ENCODE assay signal across 20 mouse cellular contexts in the genomic region with DNA sequence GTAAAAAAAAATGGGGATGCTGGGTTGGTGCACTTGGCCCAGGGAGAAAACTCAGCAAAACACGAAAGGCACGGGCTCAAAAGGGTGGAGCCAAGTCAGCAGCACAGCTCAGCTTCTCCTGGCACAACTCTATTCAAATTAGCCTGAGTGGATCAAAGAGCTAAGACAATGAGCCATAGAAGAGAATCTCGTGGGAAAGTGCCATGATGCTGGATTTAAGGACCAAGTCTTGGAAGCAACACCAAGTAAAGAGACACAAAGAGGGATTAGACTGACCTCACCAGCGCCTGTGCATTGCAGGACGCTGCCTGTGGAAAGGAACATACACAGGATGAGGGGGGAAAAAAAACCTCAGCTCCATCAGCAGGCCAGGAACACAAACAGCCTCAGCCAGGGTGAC.
DNase-seq lines count a peak whose midpoint lies in the region; ATAC-seq lines count a peak whose summit lies in the region.
"Had no signal": no experiment of that assay in that cellular context is flagged by ENCODE, and none has a peak within 500 bp of the region (broad histone marks: within the 10 kb centered on the region; RNA-seq: fewer than 3 reads in every experiment).

No protein-coding gene starts in this region.

- no peaks in the 10 kb centered on the region for H3K27me3 ChIP-seq in neural tube, embryonic 11.5 days (ENCODE audit: control insufficient read depth, insufficient read depth, low read length)
- H3K27me3 ChIP-seq in hindbrain, embryonic 15.5 days, result no peaks in the 10 kb centered on the region
- H3K27me3 ChIP-seq in midbrain, embryonic 15.5 days (replicated peaks), result no peaks in the 10 kb centered on the region

- peak overlapping the region; percentile 49; the same call in 1 of the 2 replicates for H3K27ac ChIP-seq in neural tube, embryonic 11.5 days (ENCODE audit: low read depth, low read length)
- peak overlapping the region; percentile 52 for H3K27ac ChIP-seq in hindbrain, embryonic 15.5 days (replicated peaks)
- H3K27ac ChIP-seq in midbrain, embryonic 15.5 days, result 0 out of 2 replicates have a peak overlapping the region, but pooled peaks have one; percentile 46
- H3K27ac ChIP-seq: heart, adult 2 months had no signal

- no peak overlapping the region for H3K4me2 ChIP-seq in neural tube, embryonic 11.5 days (ENCODE audit: low read depth)
- no peak overlapping the region for H3K4me2 ChIP-seq in hindbrain, embryonic 15.5 days
- H3K4me2 ChIP-seq in midbrain, embryonic 15.5 days, result no peak overlapping the region

- no peaks in the 10 kb centered on the region for H3K36me3 ChIP-seq in neural tube, embryonic 11.5 days (ENCODE audit: control insufficient read depth, insufficient read depth, low read length)
- H3K36me3 ChIP-seq in hindbrain, embryonic 15.5 days, result no peaks in the 10 kb centered on the region
- H3K36me3 ChIP-seq in midbrain, embryonic 15.5 days (replicated peaks), result no peaks in the 10 kb centered on the region

- no peak overlapping the region for H3K9ac ChIP-seq in neural tube, embryonic 11.5 days (ENCODE audit: low read length)
- no peak overlapping the region for H3K9ac ChIP-seq in hindbrain, embryonic 15.5 days
- no peak overlapping the region for H3K9ac ChIP-seq in midbrain, embryonic 15.5 days
- H3K9ac ChIP-seq: liver, postnatal 0 days had no signal

- H3K4me1 ChIP-seq in neural tube, embryonic 11.5 days (ENCODE audit: control insufficient read depth, insufficient read depth, low read length), result peaks cover 18% of the 10 kb centered on the region
- peaks cover 31% of the 10 kb centered on the region for H3K4me1 ChIP-seq in hindbrain, embryonic 15.5 days (replicated peaks)
- peaks cover 3% of the 10 kb centered on the region; the same call in 1 of the 2 replicates for H3K4me1 ChIP-seq in midbrain, embryonic 15.5 days
- H3K4me1 ChIP-seq: megakaryocyte, embryonic 14.5 days had no signal

- ATAC-seq in neural tube, embryonic 11.5 days (ENCODE audit: insufficient read depth, low FRiP score, low TSS enrichment), result no peak
- ATAC-seq in hindbrain, embryonic 15.5 days (ENCODE audit: low FRiP score, low read depth), result no peak
- ATAC-seq in midbrain, embryonic 15.5 days (replicated peaks), result no peak
- ATAC-seq: liver, postnatal 0 days had no signal

- H3K4me3 ChIP-seq in neural tube, embryonic 11.5 days (ENCODE audit: low read depth, low read length), result no peak overlapping the region
- no peak overlapping the region for H3K4me3 ChIP-seq in hindbrain, embryonic 15.5 days
- no peak overlapping the region for H3K4me3 ChIP-seq in midbrain, embryonic 15.5 days
- H3K4me3 ChIP-seq: heart, adult 2 months; megakaryocyte, embryonic 14.5 days had no signal

- no peak for DNase-seq in neural tube, embryonic 11.5 days (ENCODE audit: low spot score)
- no peak for DNase-seq in neural tube, embryonic 10.5 days (ENCODE audit: extremely low spot score, low spot score)
- no peak for DNase-seq in thymus, postnatal 4 days
- DNase-seq in cerebellum, adult 11 months, result no peak
- DNase-seq in thymus, postnatal 36 days, result no peak
- DNase-seq: adrenal gland, adult 2 months; cerebellum, postnatal 14 days; embryo, embryonic 11 days; gastrocnemius, postnatal 10 days; heart, adult 2 months; kidney, adult 2 months; kidney, postnatal 4 days; liver; liver, postnatal 0 days; lung, postnatal 14 days; retina, postnatal 1 day; thymus, postnatal 14 days had no signal

- WGBS in neural tube, embryonic 11.5 days, result 42% methylated on average over 5 of the region's 5 CpGs
- 28% methylated on average over 5 of the region's 5 CpGs for WGBS in hindbrain, embryonic 15.5 days
- 22% methylated on average over 5 of the region's 5 CpGs for WGBS in midbrain, embryonic 15.5 days

- H3K9me3 ChIP-seq in neural tube, embryonic 11.5 days (ENCODE audit: control insufficient read depth, low read length), result no peaks in the 10 kb centered on the region
- H3K9me3 ChIP-seq in hindbrain, embryonic 15.5 days, result no peaks in the 10 kb centered on the region
- H3K9me3 ChIP-seq in midbrain, embryonic 15.5 days, result no peaks in the 10 kb centered on the region
- H3K9me3 ChIP-seq: megakaryocyte, embryonic 14.5 days had no signal
